Mouse (Mus musculus) thymus, adult 2 months (tissue): ENCODE results near the gene Ecd. TPM values are rescaled to one million over a fixed set of nuclear protein-coding genes. Genes with fewer than 3 reads are reported as not detected.

Source experiments
- DNase-seq: peaks from one replicate; pipeline ENCODE4 v3.0.0; 2021
- H3K27ac ChIP-seq: fragments of 200-500 bp; 2 replicates; pipeline ENCODE4 v1.5.1; 2012; ENCODE audit warnings: low read length, control low read depth; ENCODE audit not compliant: control insufficient read depth, insufficient read depth
- H3K27me3 ChIP-seq: fragments of 200-500 bp; 2 replicates; pipeline ENCODE4 v1.6.1; 2012; ENCODE audit warnings: mild to moderate bottlenecking, low read length, moderate library complexity, mixed read lengths; ENCODE audit not compliant: control insufficient read depth, insufficient read depth
- H3K36me3 ChIP-seq: fragments of 200-500 bp; 2 replicates; pipeline ENCODE4 v1.6.1; 2012; ENCODE audit warnings: mild to moderate bottlenecking, low read length, moderate library complexity; ENCODE audit not compliant: control insufficient read depth, insufficient read depth
- H3K4me1 ChIP-seq: fragments of 200-500 bp; replicated peaks from 2 replicates; pipeline ENCODE4 v1.6.1; 2012; ENCODE audit warnings: low read length; ENCODE audit not compliant: control insufficient read depth, insufficient read depth
- H3K4me3 ChIP-seq: fragments of 200-500 bp; 2 replicates; pipeline ENCODE4 v1.5.1; 2012; ENCODE audit warnings: mild to moderate bottlenecking, low read length, control low read depth, moderate library complexity; ENCODE audit not compliant: control insufficient read depth, insufficient read depth
- CTCF ChIP-seq: fragments of 200-500 bp; IDR thresholded peaks from 2 replicates; pipeline ENCODE4 v1.5.1; 2012; ENCODE audit warnings: mild to moderate bottlenecking, control low read depth, low read length, moderate library complexity, borderline replicate concordance; ENCODE audit not compliant: control insufficient read depth, poor library complexity, insufficient read depth; ENCODE audit errors: extremely low read depth
- POLR2A ChIP-seq: fragments of 200-500 bp; IDR thresholded peaks from 2 replicates; pipeline ENCODE4 v1.6.1; 2012; ENCODE audit warnings: mild to moderate bottlenecking, low read length, control low read depth, moderate library complexity; ENCODE audit not compliant: control insufficient read depth, poor library complexity, insufficient read depth; ENCODE audit errors: extremely low read depth
- WGBS: fragments of 180-500 bp; shearing (Covaris S2); methylation state at CpG from one replicate; pipeline ENCODE4 v1.1.7; 2018; 5-methylcytosine and 5-hydroxymethylcytosine counted together
- polyA plus RNA-seq: library from polyadenylated mRNA; depleted of rRNA; stranded (reverse); fragments of >200 nt; gene quantifications from 2 replicates; pipeline ENCODE4 v1.2.3, GENCODE M21; 2012

Gene Ecd
- polyA plus RNA-seq, 1 experiment = 24.5 TPM

DNA sequence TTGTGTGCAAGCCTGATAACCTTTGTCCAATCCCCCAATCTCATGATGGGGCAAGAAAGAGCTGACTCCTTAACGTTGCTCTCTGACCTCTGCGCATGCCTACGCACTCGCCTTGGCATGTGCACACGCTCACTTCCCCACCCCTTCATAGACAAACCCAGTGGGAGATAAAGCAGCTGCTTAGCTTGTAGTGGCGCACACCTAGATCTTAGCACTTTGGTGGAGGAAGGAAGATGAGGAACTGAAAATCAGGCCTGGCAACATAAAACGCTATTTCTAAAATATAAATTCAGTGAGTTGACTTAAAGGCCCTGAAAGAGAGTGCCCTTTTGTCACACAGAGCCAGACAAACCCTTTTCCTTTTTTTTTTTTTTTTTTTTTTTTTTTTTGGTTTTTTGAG, 22.9 kb upstream of the Ecd start:
- DNase-seq = no peak
- no peak overlapping the region for H3K27ac ChIP-seq
- no peaks in the 10 kb centered on the region for H3K4me1 ChIP-seq
- H3K4me3 ChIP-seq = no peak overlapping the region
- WGBS = 67% methylated on average over 7 of the region's 7 CpGs
- no peaks in the 10 kb centered on the region for H3K27me3 ChIP-seq
- peaks cover 26% of the 10 kb centered on the region for H3K36me3 ChIP-seq
- TF ChIP-seq CTCF (no peak), POLR2A (no peak)

DNA sequence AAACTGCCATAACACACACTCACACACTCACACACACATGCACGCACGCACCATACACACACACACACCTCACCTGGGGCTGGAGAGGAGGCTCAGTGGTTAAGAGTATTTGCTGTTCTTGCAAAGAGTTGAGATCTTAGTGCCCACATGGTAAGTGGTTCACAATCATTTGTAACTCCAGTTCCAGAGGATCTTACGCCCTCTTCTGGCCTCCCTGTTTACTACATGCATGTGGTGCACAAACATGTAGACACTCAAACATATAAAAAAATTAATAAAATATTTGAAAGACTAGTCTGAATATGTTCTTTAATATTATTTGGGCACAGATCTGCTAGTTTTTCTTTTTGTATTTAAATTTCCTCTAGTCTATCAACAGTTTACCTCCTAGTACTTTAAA, 20.4 kb upstream of the Ecd start:
- no peak for TF ChIP-seq CTCF
- Histone ChIP-seq H3K4me1 (no peaks in the 10 kb centered on the region), H3K27me3 (no peaks in the 10 kb centered on the region), H3K27ac (no peak overlapping the region), H3K36me3 (peaks cover 28% of the 10 kb centered on the region), H3K4me3 (no peak overlapping the region)
- DNase-seq = no peak
- 97% methylated on average over 3 of the region's 3 CpGs for WGBS

DNA sequence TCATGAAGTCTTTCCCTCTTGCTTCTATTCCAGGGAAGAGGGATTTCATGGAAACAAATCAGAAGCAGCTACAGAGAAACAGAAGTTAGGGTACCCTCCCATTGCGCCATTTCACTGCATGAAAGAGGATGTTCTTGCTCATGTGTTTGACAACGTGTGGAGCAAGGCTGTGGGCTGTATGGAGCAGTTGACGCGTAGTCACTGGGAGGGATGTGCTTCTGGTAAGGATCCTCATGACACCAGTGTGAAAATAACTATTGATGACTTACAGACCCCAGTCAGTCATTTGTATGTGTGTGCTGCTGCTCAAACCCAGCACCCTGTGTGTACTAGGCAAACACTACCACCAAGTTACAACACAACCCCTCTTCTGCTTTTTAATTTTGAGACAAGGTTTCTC, 15.3 kb upstream of the Ecd start:
- DNase-seq = no peak
- Histone ChIP-seq H3K4me3 (no peak overlapping the region), H3K27ac (no peak overlapping the region), H3K36me3 (peaks cover 45% of the 10 kb centered on the region), H3K4me1 (no peaks in the 10 kb centered on the region), H3K27me3 (no peaks in the 10 kb centered on the region)
- 95% methylated on average over 4 of the region's 4 CpGs for WGBS
- TF ChIP-seq POLR2A = no peak
- no peak for TF ChIP-seq CTCF

DNA sequence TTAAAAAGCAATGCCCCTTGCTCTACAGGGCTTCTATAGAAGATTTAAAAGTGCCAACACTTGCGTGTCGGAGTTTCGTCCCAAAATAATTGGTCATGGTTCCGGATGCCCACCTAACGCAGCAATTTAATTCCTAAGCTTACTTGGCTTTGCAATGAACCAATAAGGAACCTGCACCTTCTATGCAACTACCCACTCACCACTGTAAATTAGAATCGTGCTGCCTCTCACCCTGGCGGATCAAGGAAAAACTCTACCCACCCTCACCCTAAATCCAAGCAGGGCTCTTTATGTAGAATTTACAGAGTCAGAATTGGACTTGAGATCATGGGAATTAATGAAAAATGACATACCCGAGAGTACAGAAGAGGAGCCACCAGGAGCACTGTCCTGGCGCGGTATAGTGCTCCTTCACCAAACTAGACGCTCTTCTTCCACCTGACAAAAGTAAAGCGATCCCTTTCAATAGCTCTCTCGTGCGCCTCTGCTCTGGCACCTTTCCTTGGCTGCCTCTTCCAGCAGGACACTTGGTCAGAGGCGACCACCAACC, 405 bp downstream of the Ecd start:
- no peaks in the 10 kb centered on the region; the same call in 1 of the 2 replicates for H3K27me3 ChIP-seq
- peaks cover 3% of the 10 kb centered on the region; the same call in 1 of the 2 replicates for H3K36me3 ChIP-seq
- no peak for TF ChIP-seq POLR2A
- TF ChIP-seq CTCF = no peak
- no peaks in the 10 kb centered on the region for H3K4me1 ChIP-seq
- WGBS = under 1% methylated on average over 15 of the region's 15 CpGs
- DNase-seq = no peak
- H3K4me3 ChIP-seq = peak overlapping the region; percentile 91
- peak overlapping the region; percentile 28; the same call in 1 of the 2 replicates for H3K27ac ChIP-seq

DNA sequence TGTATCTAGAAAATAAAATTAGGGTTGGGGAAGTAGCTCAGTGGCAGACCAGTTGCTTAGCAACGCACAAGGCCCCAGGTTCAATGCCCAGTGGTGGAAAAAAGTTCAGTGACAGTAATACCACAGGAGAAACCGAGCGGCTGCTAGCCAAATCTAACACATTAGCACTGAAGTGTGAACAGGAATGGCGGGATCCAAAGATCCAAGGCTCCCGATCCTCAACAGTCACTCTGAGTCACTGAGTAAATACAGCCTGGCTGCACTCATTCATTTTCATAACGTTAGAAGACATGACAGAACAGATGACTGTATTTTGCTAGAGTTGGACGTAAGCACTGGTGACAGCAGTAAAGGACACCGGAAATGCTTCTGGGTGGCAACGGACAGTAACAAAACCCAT, 2.0 kb downstream of the Ecd start:
- Histone ChIP-seq H3K4me1 (no peaks in the 10 kb centered on the region), H3K27me3 (no peaks in the 10 kb centered on the region; the same call in 1 of the 2 replicates), H3K27ac (no peak overlapping the region), H3K4me3 (no peak overlapping the region), H3K36me3 (peaks cover 19% of the 10 kb centered on the region; the same call in 1 of the 2 replicates)
- 93% methylated on average over 9 of the region's 9 CpGs for WGBS
- TF ChIP-seq POLR2A = no peak
- TF ChIP-seq CTCF = no peak
- DNase-seq = no peak

DNA sequence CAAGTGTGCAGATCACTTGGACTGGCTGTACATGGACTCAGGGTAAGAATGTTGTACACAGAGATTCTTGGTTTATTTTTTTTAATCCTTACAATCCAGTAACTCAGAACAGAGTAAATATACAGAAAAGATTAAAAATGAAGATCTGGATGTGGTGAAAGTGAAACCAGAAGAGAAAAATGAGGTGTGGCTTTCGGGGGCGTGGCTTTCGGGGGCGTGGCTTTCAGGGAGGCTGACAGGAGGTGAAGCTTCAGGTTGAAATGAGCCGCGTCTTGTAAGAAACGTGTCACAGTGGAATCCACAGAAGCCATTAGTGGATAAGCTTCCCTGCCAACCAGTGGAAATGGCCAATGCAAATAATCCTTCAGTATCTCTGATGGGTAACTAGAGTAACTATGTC, 7.1 kb downstream of the Ecd start:
- no peak for TF ChIP-seq CTCF
- no peak for TF ChIP-seq POLR2A
- no peak for DNase-seq
- Histone ChIP-seq H3K27ac (no peak overlapping the region), H3K27me3 (no peaks in the 10 kb centered on the region; the same call in 1 of the 2 replicates), H3K4me3 (no peak overlapping the region), H3K4me1 (no peaks in the 10 kb centered on the region), H3K36me3 (peaks cover 45% of the 10 kb centered on the region)
- WGBS = 86% methylated on average over 7 of the region's 7 CpGs

DNA sequence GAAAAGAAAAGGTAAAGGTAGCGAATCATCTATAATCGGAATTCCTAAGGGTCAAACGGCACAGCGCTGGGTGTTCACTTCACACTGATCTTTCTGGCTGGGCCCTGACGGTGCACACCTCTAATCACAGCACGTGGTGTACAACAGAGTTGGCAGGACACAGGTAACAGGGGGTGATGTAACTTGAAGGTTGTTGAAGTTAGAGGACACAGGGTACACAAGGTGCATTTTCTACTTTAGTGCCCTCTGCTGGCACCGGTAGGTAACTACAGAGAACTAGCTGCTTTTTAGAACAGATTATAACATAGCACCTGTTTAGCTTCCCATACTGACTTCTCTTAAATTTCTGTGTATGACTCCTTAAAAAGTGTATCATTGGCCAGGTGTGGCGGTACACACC, 7.8 kb downstream of the Ecd start:
- 91% methylated on average over 8 of the region's 8 CpGs for WGBS
- H3K36me3 ChIP-seq = peaks cover 52% of the 10 kb centered on the region
- TF ChIP-seq POLR2A = no peak
- peak; percentile 34; the same call in 1 of the 2 replicates for TF ChIP-seq CTCF

More for the DNA sequence above, 7.8 kb downstream of the Ecd start:
- H3K27me3 ChIP-seq = no peaks in the 10 kb centered on the region
- no peak overlapping the region for H3K4me3 ChIP-seq
- no peaks in the 10 kb centered on the region for H3K4me1 ChIP-seq
- peak; percentile 46 for DNase-seq
- no peak overlapping the region for H3K27ac ChIP-seq
